Mouse (Mus musculus) A20 (cell line): ENCODE data around the gene Mfsd1.

Experiments
- DNase-seq: peaks from one replicate; pipeline ENCODE4 v3.0.0-alpha.2; 2011; ENCODE audit warnings: low read depth, low spot score

Gene Mfsd1

GRCm38 (mm10) chr3:67618222-67618621, 35.7 kb downstream of the Mfsd1 start:
- DNase-seq: no peak

- DNase-seq: peak; percentile 10
Measured at GRCm38 (mm10) chr3:67624629-67625028, 42.1 kb downstream of the Mfsd1 start.

GRCm38 (mm10) chr3:67643135-67643534, 60.6 kb downstream of the Mfsd1 start:
- no peak for DNase-seq

- no peak for DNase-seq
Measured at GRCm38 (mm10) chr3:67645640-67646466, 63.3 kb downstream of the Mfsd1 start.
